Mouse (Mus musculus) kidney, postnatal 0 days (tissue): ENCODE measurements around the gene Lmln. TPM values are rescaled to one million over a fixed set of nuclear protein-coding genes. Genes with fewer than 3 reads are reported as not detected.

Experiments
- ATAC-seq: fragments of 200-750 bp; cut with Nextera tagmentation; replicated peaks from 2 replicates; pipeline ENCODE4 v1.8.0; 2017; ENCODE audit warnings: low read depth, moderate number of reproducible peaks, moderate TSS enrichment, moderate library complexity; ENCODE audit not compliant: low FRiP score
- DNase-seq: peaks from one replicate; pipeline ENCODE4 v3.0.0-alpha.2; 2016; ENCODE audit warnings: low spot score
- H3K27ac ChIP-seq: fragments of 300-500 bp; sonication (generic); 2 replicates; pipeline ENCODE4 v1.5.1; 2014; ENCODE audit warnings: mild to moderate bottlenecking
- H3K27me3 ChIP-seq: fragments of 300-500 bp; sonication (generic); 2 replicates; pipeline ENCODE4 v1.6.1; 2014; ENCODE audit warnings: low read length, mixed read lengths; ENCODE audit not compliant: insufficient read depth
- H3K36me3 ChIP-seq: fragments of 300-500 bp; sonication (generic); 2 replicates; pipeline ENCODE4 v1.6.1; 2014; ENCODE audit warnings: low read length, mixed read lengths; ENCODE audit not compliant: insufficient read depth
- H3K4me1 ChIP-seq: fragments of 300-500 bp; sonication (generic); replicated peaks from 2 replicates; pipeline ENCODE4 v1.6.1; 2014; ENCODE audit warnings: antibody characterized with exemption, low read length, mixed read lengths; ENCODE audit not compliant: insufficient read depth
- H3K4me2 ChIP-seq: fragments of 300-500 bp; sonication (generic); 2 replicates; pipeline ENCODE4 v1.6.1; 2014; ENCODE audit warnings: mild to moderate bottlenecking, low read length, moderate library complexity, mixed read lengths
- H3K4me3 ChIP-seq: fragments of 300-500 bp; sonication (generic); replicated peaks from 2 replicates; pipeline ENCODE4 v1.5.1; 2014; ENCODE audit warnings: low read depth, low read length
- H3K9ac ChIP-seq: fragments of 300-500 bp; sonication (generic); 2 replicates; pipeline ENCODE4 v1.6.1; 2014; ENCODE audit warnings: low read depth, low read length
- H3K9me3 ChIP-seq: fragments of 300-500 bp; sonication (generic); replicated peaks from 2 replicates; pipeline ENCODE4 v1.6.1; 2016; ENCODE audit warnings: low read length, inconsistent platforms, mixed read lengths
- CTCF ChIP-seq: IDR thresholded peaks from 2 replicates; pipeline ENCODE4 v1.5.1; 2016; ENCODE audit warnings: antibody characterized with exemption, low read depth, mild to moderate bottlenecking, moderate library complexity
- WGBS: fragments of 180-500 bp; shearing (Covaris S2); extraction: QIAGEN DNeasy Blood & Tissue Kit; methylation state at CpG from one replicate; pipeline ENCODE4 v1.1.7; 2014; 5-methylcytosine and 5-hydroxymethylcytosine counted together
- polyA plus RNA-seq: library from polyadenylated mRNA; unstranded; fragments of >200 nt; fragmentation: Nextera tagmentation; extraction: Ambion mirVana; gene quantifications from 2 replicates; pipeline ENCODE4 v1.2.1, GENCODE M21; 2015

The Lmln gene
- polyA plus RNA-seq, 1 experiment from 2014 or later = 0.95 TPM

- Histone ChIP-seq H3K4me2 (no peak overlapping the region), H3K4me1 (no peaks in the 10 kb centered on the region), H3K9ac (no peak overlapping the region), H3K4me3 (no peak overlapping the region), H3K27ac (no peak overlapping the region), H3K9me3 (no peaks in the 10 kb centered on the region), H3K27me3 (no peaks in the 10 kb centered on the region), H3K36me3 (no peaks in the 10 kb centered on the region)
- 68% methylated on average over 8 of the region's 8 CpGs for WGBS
- no peak for DNase-seq
- ATAC-seq = no peak
- TF ChIP-seq CTCF = no peak
Observed at GRCm38 (mm10) chr16:33085666-33086065, 23.3 kb downstream of the Lmln start.

GRCm38 (mm10) chr16:33113726-33114125 is 51.4 kb downstream of the Lmln start:
- no peaks in the 10 kb centered on the region for H3K9me3 ChIP-seq
- H3K4me1 ChIP-seq = no peaks in the 10 kb centered on the region
- no peak for TF ChIP-seq CTCF
- no peaks in the 10 kb centered on the region for H3K27me3 ChIP-seq
- DNase-seq (no peak), ATAC-seq (no peak)
- H3K9ac ChIP-seq = no peak overlapping the region
- no peaks in the 10 kb centered on the region for H3K36me3 ChIP-seq
- WGBS = 37% methylated on average over 4 of the region's 4 CpGs
- no peak overlapping the region for H3K4me3 ChIP-seq
- H3K4me2 ChIP-seq = no peak overlapping the region
- no peak overlapping the region for H3K27ac ChIP-seq

- DNase-seq = no peak
- no peak overlapping the region for H3K4me3 ChIP-seq
- H3K4me2 ChIP-seq = no peak overlapping the region
- no peak overlapping the region for H3K27ac ChIP-seq
- H3K9me3 ChIP-seq = no peaks in the 10 kb centered on the region
- WGBS = 69% methylated on average over 8 of the region's 8 CpGs
- no peaks in the 10 kb centered on the region for H3K27me3 ChIP-seq
- H3K36me3 ChIP-seq = 0 out of 2 replicates have a peak, but pooled peaks cover 5% of the 10 kb centered on the region
- H3K9ac ChIP-seq = no peak overlapping the region
- no peak for ATAC-seq
- H3K4me1 ChIP-seq = no peaks in the 10 kb centered on the region
- no peak for TF ChIP-seq CTCF
Observed at GRCm38 (mm10) chr16:33123373-33123772, 61.1 kb downstream of the Lmln start.

- no peak for DNase-seq
- H3K4me1 ChIP-seq = no peaks in the 10 kb centered on the region
- H3K9ac ChIP-seq = no peak overlapping the region
- no peaks in the 10 kb centered on the region for H3K9me3 ChIP-seq
- no peak overlapping the region for H3K4me2 ChIP-seq
- WGBS = 57% methylated on average over 24 of the region's 24 CpGs
- no peak overlapping the region for H3K4me3 ChIP-seq
- no peaks in the 10 kb centered on the region for H3K27me3 ChIP-seq
- no peak overlapping the region for H3K27ac ChIP-seq
- H3K36me3 ChIP-seq = 0 out of 2 replicates have a peak, but pooled peaks cover 5% of the 10 kb centered on the region
- no peak for TF ChIP-seq CTCF
- ATAC-seq = no peak
Observed at GRCm38 (mm10) chr16:33123938-33124820, 61.9 kb downstream of the Lmln start.

- no peak overlapping the region for H3K27ac ChIP-seq
- H3K4me1 ChIP-seq = no peaks in the 10 kb centered on the region
- no peak for TF ChIP-seq CTCF
- DNase-seq (no peak), ATAC-seq (no peak)
- H3K36me3 ChIP-seq = 0 out of 2 replicates have a peak, but pooled peaks cover 5% of the 10 kb centered on the region
- H3K27me3 ChIP-seq = no peaks in the 10 kb centered on the region
- no peaks in the 10 kb centered on the region for H3K9me3 ChIP-seq
- H3K9ac ChIP-seq = no peak overlapping the region
- no peak overlapping the region for H3K4me2 ChIP-seq
- H3K4me3 ChIP-seq = no peak overlapping the region
- WGBS = 58% methylated on average over 6 of the region's 6 CpGs
Observed at GRCm38 (mm10) chr16:33127052-33127451, 64.7 kb downstream of the Lmln start.

- Histone ChIP-seq H3K4me2 (no peak overlapping the region), H3K4me1 (no peaks in the 10 kb centered on the region), H3K36me3 (no peaks in the 10 kb centered on the region), H3K4me3 (no peak overlapping the region), H3K27me3 (no peaks in the 10 kb centered on the region), H3K9ac (no peak overlapping the region), H3K27ac (no peak overlapping the region), H3K9me3 (no peaks in the 10 kb centered on the region)
- TF ChIP-seq CTCF = no peak
- no peak for DNase-seq
- 54% methylated on average over 4 of the region's 4 CpGs for WGBS
- no peak for ATAC-seq
Observed at GRCm38 (mm10) chr16:33130731-33131130, 68.4 kb downstream of the Lmln start.
